Mouse (Mus musculus) mouse trophoblast stem cell (cell line): Measurements from ENCODE around the gene Gm21953.
"Not testable (repeated sequence)": the region's sequence is repeated elsewhere in the genome, so short reads cannot be mapped to it uniquely, and the experiment has no call there.

Experiments used
- in situ Hi-C, 2 experiments: fragments of 300-500 bp; cut with MseI, MboI; formaldehyde crosslinking; loops; 2 replicates in 1 of 2; 3 replicates in 1 of 2; pipeline ENCODE4 v1.15.1; 2025

The Gm21953 gene

GRCm38 (mm10) chr4:42293967-42294366 lies at the start of gene Gm21953:
TSS of gene Gm21953 (plus strand) at chr4:42294267.
- in situ Hi-C loops, result not testable (repeated sequence)

GRCm38 (mm10) chr4:42255467-42255866 lies 38.6 kb upstream of the Gm21953 start, which contains the start of gene Ccl21b:
TSS of gene Ccl21b (plus strand) at chr4:42255767.
- in situ Hi-C loops, result not testable (repeated sequence)

- in situ Hi-C loops, result not testable (repeated sequence)
Observed at GRCm38 (mm10) chr4:42318034-42318433, 24.0 kb downstream of the Gm21953 start, which contains the start of gene Fam205a3. TSS of gene Fam205a3 (plus strand) at chr4:42318334.
